In genomic region chr2:74604011-74604410, GRCm38 (mm10) we compare ENCODE assay signal across 27 mouse cellular contexts. TPM values are rescaled to one million over a fixed set of nuclear protein-coding genes. Genes with fewer than 3 reads are reported as not detected.
"Had no signal": no experiment of that assay in that cellular context is flagged by ENCODE, and none has a peak within 500 bp of the region (broad histone marks: within the 10 kb centered on the region; RNA-seq: fewer than 3 reads in every experiment).

No protein-coding gene starts in this region.

- H3K27ac ChIP-seq: lung, embryonic 15.5 days; macrophage; midbrain, embryonic 10.5 days; midbrain, embryonic 12.5 days; neural tube, embryonic 13.5 days; neural tube, embryonic 15.5 days had no signal

- ATAC-seq: lung, postnatal 0 days; midbrain, embryonic 16.5 days had no signal

- H3K27me3 ChIP-seq: lung, embryonic 15.5 days; midbrain, embryonic 12.5 days; neural tube, embryonic 13.5 days; neural tube, embryonic 15.5 days had no signal

- DNase-seq: lung, adult 2 months; lung, postnatal 14 days; lung, postnatal 36 days; midbrain, embryonic 14.5 days; retina, postnatal 1 day; right cerebral cortex, adult 18-20 months; right cerebral cortex, postnatal 25 days; right cerebral cortex, postnatal 4 days; spleen, adult 18-20 months; thymus, adult 18-20 months; thymus, postnatal 14 days; thymus, postnatal 36 days had no signal

- H3K4me3 ChIP-seq: lung, embryonic 15.5 days; megakaryocyte, embryonic 14.5 days; midbrain, embryonic 10.5 days; midbrain, embryonic 12.5 days; myocyte; neural tube, embryonic 13.5 days; neural tube, embryonic 15.5 days had no signal

- H3K4me2 ChIP-seq: lung, embryonic 15.5 days; midbrain, embryonic 12.5 days; neural tube, embryonic 13.5 days; neural tube, embryonic 15.5 days had no signal

- H3K4me1 ChIP-seq: lung, embryonic 15.5 days; midbrain, embryonic 12.5 days; neural tube, embryonic 13.5 days; neural tube, embryonic 15.5 days had no signal

- H3K9me3 ChIP-seq: lung, embryonic 15.5 days; midbrain, embryonic 10.5 days; midbrain, embryonic 12.5 days; neural tube, embryonic 13.5 days; neural tube, embryonic 15.5 days had no signal

- H3K36me3 ChIP-seq: lung, embryonic 15.5 days; midbrain, embryonic 10.5 days; midbrain, embryonic 12.5 days; neural tube, embryonic 13.5 days; neural tube, embryonic 15.5 days had no signal

- H3K9ac ChIP-seq: lung, embryonic 15.5 days; midbrain, embryonic 12.5 days; neural tube, embryonic 13.5 days; neural tube, embryonic 15.5 days had no signal

RNA-seq across cellular contexts. Expression of gene Evx2, which starts 55.3 kb away (rescaled TPM):
- total RNA-seq: megakaryocyte progenitor cell, adult 5-6 weeks had no signal
- polyA plus RNA-seq: lung, adult 2 months; lung, embryonic 15.5 days; lung, postnatal 0 days; macrophage; myocyte; small intestine, adult 2 months; stomach, embryonic 14.5 days; stomach, embryonic 16.5 days; thymus, postnatal 0 days had no signal
